ENCODE assay signal across 11 mouse cellular contexts in the genomic region with DNA sequence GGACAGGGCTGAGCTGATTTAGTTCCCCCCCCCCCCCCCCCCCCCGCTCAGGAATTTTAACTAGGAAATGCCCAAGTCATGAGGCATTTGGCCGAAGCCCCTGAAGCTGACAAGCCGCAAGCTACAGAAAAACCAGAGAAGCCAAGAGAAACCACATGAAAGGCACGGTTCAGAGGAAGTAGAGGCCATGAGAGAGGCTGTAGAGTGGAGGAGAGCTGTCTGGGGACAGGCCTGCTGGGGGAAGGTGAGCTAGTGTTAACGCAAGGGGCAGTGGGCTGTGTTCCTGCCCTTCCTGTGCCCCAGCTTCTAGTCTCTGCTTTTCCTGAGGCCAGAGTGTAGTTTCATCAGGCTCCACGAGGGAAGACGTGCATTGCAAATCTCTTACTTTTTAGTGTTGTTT. TPM values are rescaled to one million over a fixed set of nuclear protein-coding genes. Genes with fewer than 3 reads are reported as not detected.
DNase-seq lines count a peak whose midpoint lies in the region; ATAC-seq and TF ChIP-seq lines count a peak whose summit lies in the region.
"Had no signal": no experiment of that assay in that cellular context is flagged by ENCODE, and none has a peak within 500 bp of the region (broad histone marks: within the 10 kb centered on the region; RNA-seq: fewer than 3 reads in every experiment).

No protein-coding gene starts in this region.

- H3K9ac ChIP-seq in hindbrain, embryonic 11.5 days (ENCODE audit: low read depth, low read length): no peak overlapping the region
- H3K9ac ChIP-seq in hindbrain, embryonic 13.5 days: no peak overlapping the region
- peak overlapping the region; percentile 25; the same call in 1 of the 2 replicates for H3K9ac ChIP-seq in embryonic facial prominence, embryonic 11.5 days (replicated peaks; ENCODE audit: low read length)
- no peak overlapping the region for H3K9ac ChIP-seq in liver, embryonic 12.5 days
- no peak overlapping the region for H3K9ac ChIP-seq in midbrain, embryonic 15.5 days
- H3K9ac ChIP-seq: hindbrain, embryonic 15.5 days had no signal

- H3K36me3 ChIP-seq in hindbrain, embryonic 11.5 days (ENCODE audit: control insufficient read depth, insufficient read depth, low read length): no peaks in the 10 kb centered on the region
- H3K36me3 ChIP-seq in hindbrain, embryonic 13.5 days: no peaks in the 10 kb centered on the region
- no peaks in the 10 kb centered on the region for H3K36me3 ChIP-seq in C2C12 (ENCODE audit: control insufficient read depth, insufficient read depth)
- no peaks in the 10 kb centered on the region for H3K36me3 ChIP-seq in embryonic facial prominence, embryonic 11.5 days (replicated peaks; ENCODE audit: control insufficient read depth, insufficient read depth, low read depth, low read length)
- no peaks in the 10 kb centered on the region for H3K36me3 ChIP-seq in liver, embryonic 12.5 days
- H3K36me3 ChIP-seq in midbrain, embryonic 15.5 days (replicated peaks): no peaks in the 10 kb centered on the region
- H3K36me3 ChIP-seq: hindbrain, embryonic 15.5 days had no signal

- H3ac ChIP-seq in C2C12 (ENCODE audit: control insufficient read depth, insufficient read length, low read depth): no peak overlapping the region

- no peak overlapping the region for H3K4me2 ChIP-seq in hindbrain, embryonic 11.5 days (replicated peaks; ENCODE audit: low read depth, low read length)
- no peak overlapping the region for H3K4me2 ChIP-seq in hindbrain, embryonic 13.5 days
- H3K4me2 ChIP-seq in embryonic facial prominence, embryonic 11.5 days (ENCODE audit: low read depth, low read length): no peak overlapping the region
- H3K4me2 ChIP-seq in liver, embryonic 12.5 days: peak overlapping the region; percentile 8; the same call in 1 of the 2 replicates
- no peak overlapping the region for H3K4me2 ChIP-seq in midbrain, embryonic 15.5 days
- H3K4me2 ChIP-seq: hindbrain, embryonic 15.5 days had no signal

- no peaks in the 10 kb centered on the region for H3K27me3 ChIP-seq in hindbrain, embryonic 11.5 days (ENCODE audit: control insufficient read depth, insufficient read depth, low read length)
- no peaks in the 10 kb centered on the region for H3K27me3 ChIP-seq in hindbrain, embryonic 13.5 days
- H3K27me3 ChIP-seq in C2C12 (ENCODE audit: control insufficient read depth, insufficient read depth, insufficient read length): no peaks in the 10 kb centered on the region
- no peaks in the 10 kb centered on the region for H3K27me3 ChIP-seq in embryonic facial prominence, embryonic 11.5 days (ENCODE audit: control insufficient read depth, insufficient read depth, low read length)
- peaks cover 12% of the 10 kb centered on the region for H3K27me3 ChIP-seq in liver, embryonic 12.5 days (replicated peaks)
- no peaks in the 10 kb centered on the region for H3K27me3 ChIP-seq in midbrain, embryonic 15.5 days (replicated peaks)
- H3K27me3 ChIP-seq: hindbrain, embryonic 15.5 days had no signal

- peaks cover 9% of the 10 kb centered on the region for H3K4me1 ChIP-seq in hindbrain, embryonic 11.5 days (replicated peaks; ENCODE audit: control insufficient read depth, insufficient read depth, low read length)
- peaks cover 33% of the 10 kb centered on the region for H3K4me1 ChIP-seq in hindbrain, embryonic 13.5 days (replicated peaks)
- H3K4me1 ChIP-seq in embryonic facial prominence, embryonic 11.5 days (ENCODE audit: control insufficient read depth, insufficient read depth, low read length): peaks cover 6% of the 10 kb centered on the region
- H3K4me1 ChIP-seq in liver, embryonic 12.5 days: peaks cover 51% of the 10 kb centered on the region
- H3K4me1 ChIP-seq in midbrain, embryonic 15.5 days: peaks cover 23% of the 10 kb centered on the region

- H3K4me3 ChIP-seq in hindbrain, embryonic 11.5 days (ENCODE audit: low read depth, low read length): no peak overlapping the region
- no peak overlapping the region for H3K4me3 ChIP-seq in hindbrain, embryonic 13.5 days
- H3K4me3 ChIP-seq in C2C12 (ENCODE audit: insufficient read depth, poor library complexity, severe bottlenecking): no peak overlapping the region
- no peak overlapping the region for H3K4me3 ChIP-seq in embryonic facial prominence, embryonic 11.5 days (ENCODE audit: low read depth, low read length)
- H3K4me3 ChIP-seq in liver, embryonic 12.5 days: no peak overlapping the region
- H3K4me3 ChIP-seq in midbrain, embryonic 15.5 days: no peak overlapping the region
- H3K4me3 ChIP-seq: hindbrain, embryonic 15.5 days had no signal

- no peaks in the 10 kb centered on the region for H3K79me2 ChIP-seq in C2C12 (ENCODE audit: control insufficient read depth, insufficient read depth)

- no peak for ATAC-seq in hindbrain, embryonic 11.5 days (ENCODE audit: low FRiP score)
- no peak for ATAC-seq in hindbrain, embryonic 13.5 days (ENCODE audit: low FRiP score)
- no peak for ATAC-seq in embryonic facial prominence, embryonic 11.5 days (replicated peaks; ENCODE audit: insufficient number of reproducible peaks, low FRiP score, low TSS enrichment, low read depth)
- no peak; the same call in 1 of the 2 replicates for ATAC-seq in liver, embryonic 12.5 days
- no peak for ATAC-seq in midbrain, embryonic 15.5 days (replicated peaks)

- TF ChIP-seq CTCF in C2C12 (IDR thresholded peaks at IDR 0.05; ENCODE audit: control insufficient read depth, insufficient read depth, insufficient read length): no peak

- 57% methylated on average over 6 of the region's 7 CpGs for WGBS in hindbrain, embryonic 11.5 days
- 61% methylated on average over 7 of the region's 7 CpGs for WGBS in hindbrain, embryonic 13.5 days
- 16% methylated on average over 7 of the region's 7 CpGs for WGBS in embryonic facial prominence, embryonic 11.5 days
- WGBS in liver, embryonic 12.5 days (ENCODE audit: insufficient replicate concordance): 17% methylated on average over 7 of the region's 7 CpGs
- 54% methylated on average over 7 of the region's 7 CpGs for WGBS in midbrain, embryonic 15.5 days

- no peaks in the 10 kb centered on the region for H3K9me3 ChIP-seq in hindbrain, embryonic 11.5 days (ENCODE audit: control insufficient read depth, low read length)
- no peaks in the 10 kb centered on the region for H3K9me3 ChIP-seq in hindbrain, embryonic 13.5 days
- H3K9me3 ChIP-seq in embryonic facial prominence, embryonic 11.5 days (replicated peaks; ENCODE audit: control insufficient read depth, low read length): no peaks in the 10 kb centered on the region
- no peaks in the 10 kb centered on the region for H3K9me3 ChIP-seq in liver, embryonic 12.5 days (replicated peaks)
- H3K9me3 ChIP-seq in midbrain, embryonic 15.5 days: no peaks in the 10 kb centered on the region
- H3K9me3 ChIP-seq: hindbrain, embryonic 15.5 days had no signal

- DNase-seq in hindbrain, embryonic 11.5 days (ENCODE audit: low spot score): peak; percentile 12
- peak; percentile 46 for DNase-seq in embryonic facial prominence, embryonic 11.5 days (ENCODE audit: low spot score)
- no peak for DNase-seq in urinary bladder, adult 2 months (ENCODE audit: low spot score)
- no peak for DNase-seq in layer of hippocampus, adult 9-11 months
- DNase-seq: cerebellum, postnatal 36 days; spleen, adult 18-20 months had no signal

- H3K79me3 ChIP-seq in C2C12 (ENCODE audit: low read depth): no peaks in the 10 kb centered on the region

- no peak overlapping the region for H3K27ac ChIP-seq in hindbrain, embryonic 11.5 days (ENCODE audit: low read depth, low read length)
- H3K27ac ChIP-seq in hindbrain, embryonic 13.5 days: no peak overlapping the region
- H3K27ac ChIP-seq in embryonic facial prominence, embryonic 11.5 days (replicated peaks; ENCODE audit: low read depth, low read length): 0 out of 2 replicates have a peak overlapping the region, but pooled peaks have one; percentile 20
- 0 out of 2 replicates have a peak overlapping the region, but pooled peaks have one; percentile 13 for H3K27ac ChIP-seq in liver, embryonic 12.5 days
- no peak overlapping the region for H3K27ac ChIP-seq in midbrain, embryonic 15.5 days
- H3K27ac ChIP-seq: hindbrain, embryonic 15.5 days had no signal

TF ChIP-seq in C2C12, 6 proteins besides CTCF, POLR2A, EP300 and RAD21:
- TF ChIP-seq MYOG (IDR thresholded peaks at IDR 0.05; ENCODE audit: control insufficient read depth, extremely low read depth, insufficient read length) (no peak), MYOD1 (IDR thresholded peaks at IDR 0.05; ENCODE audit: control insufficient read depth, insufficient read length, low read depth) (peak; percentile 38), MAX (IDR thresholded peaks at IDR 0.05) (peak; percentile 6), USF1 (IDR thresholded peaks at IDR 0.05; ENCODE audit: low read depth) (no peak), FOSL1 (IDR thresholded peaks at IDR 0.05; ENCODE audit: insufficient read depth, low read length, poor library complexity, severe bottlenecking) (no peak), CEBPB (IDR thresholded peaks at IDR 0.05; ENCODE audit: low read depth) (no peak)

RNA-seq across cellular contexts. Expression of a gene that starts 11.8 kb away (rescaled TPM):
- polyA plus RNA-seq in hindbrain, embryonic 11.5 days (2014; fragmentation: Nextera tagmentation; extraction: Ambion mirVana): 40.5 and 50.0 TPM in 2 replicates
- polyA plus RNA-seq in hindbrain, embryonic 13.5 days (2015; fragmentation: Nextera tagmentation; extraction: Ambion mirVana): 36.2 and 39.0 TPM in 2 replicates
- polyA plus RNA-seq in C2C12 (2012; fragmentation: generic; extraction: Trizol): 27.1 TPM
- polyA plus RNA-seq in embryonic facial prominence, embryonic 11.5 days (2014; fragmentation: Nextera tagmentation; extraction: Ambion mirVana): 22.9 and 28.7 TPM in 2 replicates
- polyA plus RNA-seq in liver, embryonic 12.5 days (2016; fragmentation: Nextera tagmentation; extraction: Ambion mirVana): 11.6 and 12.8 TPM in 2 replicates
- polyA plus RNA-seq in urinary bladder, adult 2 months (2012; rRNA removed): 30.0 and 66.3 TPM in 2 replicates
- polyA plus RNA-seq in midbrain, embryonic 15.5 days (2015; fragmentation: Nextera tagmentation; extraction: Ambion mirVana): 32.1 and 37.4 TPM in 2 replicates

RNA-seq across cellular contexts. Expression of a gene that starts 33.2 kb away (rescaled TPM):
- polyA plus RNA-seq in hindbrain, embryonic 11.5 days (2014; fragmentation: Nextera tagmentation; extraction: Ambion mirVana): 1,515 and 1,668 TPM in 2 replicates
- 1,025 and 1,119 TPM in 2 replicates for polyA plus RNA-seq in hindbrain, embryonic 13.5 days (2015; fragmentation: Nextera tagmentation; extraction: Ambion mirVana)
- 1,471 TPM for polyA plus RNA-seq in C2C12 (2012; fragmentation: generic; extraction: Trizol)
- polyA plus RNA-seq in embryonic facial prominence, embryonic 11.5 days (2014; fragmentation: Nextera tagmentation; extraction: Ambion mirVana): 1,873 and 2,043 TPM in 2 replicates
- polyA plus RNA-seq in liver, embryonic 12.5 days (2016; fragmentation: Nextera tagmentation; extraction: Ambion mirVana): 1,241 and 1,342 TPM in 2 replicates
- 340 and 364 TPM in 2 replicates for polyA plus RNA-seq in urinary bladder, adult 2 months (2012; rRNA removed)
- 1,044 and 1,060 TPM in 2 replicates for polyA plus RNA-seq in midbrain, embryonic 15.5 days (2015; fragmentation: Nextera tagmentation; extraction: Ambion mirVana)

Comparison
In these comparisons a context has a peak if more than half of its experiments do, and no peak if none do; other contexts are left out.
1. DNase-seq: peak in hindbrain, embryonic 11.5 days (single experiment) and embryonic facial prominence, embryonic 11.5 days (single experiment); none in urinary bladder, adult 2 months (single experiment) and layer of hippocampus, adult 9-11 months (single experiment).
2. H3K27ac ChIP-seq: peak in embryonic facial prominence, embryonic 11.5 days (single experiment) and liver, embryonic 12.5 days (single experiment); none in hindbrain, embryonic 11.5 days (single experiment), hindbrain, embryonic 13.5 days (single experiment) and midbrain, embryonic 15.5 days (single experiment).